Mouse (Mus musculus) CD4-positive helper T cell, adult 2 months (primary cell): ENCODE measurements around the gene Nudt3.
"Not testable (repeated sequence)": the region's sequence is repeated elsewhere in the genome, so short reads cannot be mapped to it uniquely, and the experiment has no call there.

ENCODE experiments used
- DNase-seq: peaks from one replicate; pipeline ENCODE4 v3.0.0-alpha.2; 2012; ENCODE audit warnings: low read depth, missing footprints, low spot score

Gene Nudt3

GRCm38 (mm10) chr17:27636132-27637020 lies 13.1 kb upstream of the Nudt3 start, which contains the start of gene Rps10:
Gene Rps10, minus strand, starts transcription at chr17:27636669.
- DNase-seq, result no peak

- DNase-seq, result not testable (repeated sequence)
Measured at GRCm38 (mm10) chr17:27635575-27635903, 12.2 kb upstream of the Nudt3 start.

GRCm38 (mm10) chr17:27634871-27635574 lies 11.7 kb upstream of the Nudt3 start, which contains the start of gene RPS10-NUDT3:
Gene RPS10-NUDT3, minus strand, starts transcription at chr17:27635222.
- peak; percentile 95 for DNase-seq

- DNase-seq, result peak; percentile 77
Measured at GRCm38 (mm10) chr17:27629249-27630020, 6.1 kb upstream of the Nudt3 start.

- DNase-seq, result no peak
Measured at GRCm38 (mm10) chr17:27628376-27628775, 5.1 kb upstream of the Nudt3 start.

- peak; percentile 31 for DNase-seq
Measured at GRCm38 (mm10) chr17:27627451-27627850, 4.2 kb upstream of the Nudt3 start.

GRCm38 (mm10) chr17:27626681-27627080 lies 3.4 kb upstream of the Nudt3 start:
- no peak for DNase-seq

GRCm38 (mm10) chr17:27625455-27626251 lies 2.4 kb upstream of the Nudt3 start:
- DNase-seq, result no peak

GRCm38 (mm10) chr17:27622611-27623359 lies 510 bp downstream of the Nudt3 start:
- DNase-seq, result no peak

GRCm38 (mm10) chr17:27621705-27622531 lies 1.4 kb downstream of the Nudt3 start:
- no peak for DNase-seq

GRCm38 (mm10) chr17:27621161-27621560 lies 2.1 kb downstream of the Nudt3 start:
- no peak for DNase-seq

- DNase-seq, result no peak
Measured at GRCm38 (mm10) chr17:27615388-27615787, 7.9 kb downstream of the Nudt3 start.

- DNase-seq, result no peak
Measured at GRCm38 (mm10) chr17:27613016-27613415, 10.3 kb downstream of the Nudt3 start.

GRCm38 (mm10) chr17:27611994-27612393 lies 11.3 kb downstream of the Nudt3 start:
- DNase-seq, result no peak

- DNase-seq, result no peak
Measured at GRCm38 (mm10) chr17:27611519-27611884, 11.8 kb downstream of the Nudt3 start.

GRCm38 (mm10) chr17:27610679-27611518 lies 12.4 kb downstream of the Nudt3 start:
- DNase-seq, result no peak

- DNase-seq, result no peak
Measured at GRCm38 (mm10) chr17:27609576-27609975, 13.7 kb downstream of the Nudt3 start.

GRCm38 (mm10) chr17:27603522-27604234 lies 19.6 kb downstream of the Nudt3 start:
- no peak for DNase-seq
